Mouse (Mus musculus) limb, embryonic 13.5 days (tissue): ENCODE results near the gene Abca13. TPM values are rescaled to one million over a fixed set of nuclear protein-coding genes. Genes with fewer than 3 reads are reported as not detected.

ENCODE experiments used
- ATAC-seq: fragments of 200-750 bp; cut with Nextera tagmentation; 2 replicates; pipeline ENCODE4 v1.8.0; 2017; ENCODE audit warnings: low read depth, moderate number of reproducible peaks, moderate TSS enrichment; ENCODE audit not compliant: low FRiP score
- H3K27ac ChIP-seq: fragments of 300-500 bp; sonication (generic); 2 replicates; pipeline ENCODE4 v1.5.1; 2015; ENCODE audit warnings: inconsistent platforms, mild to moderate bottlenecking, moderate library complexity
- H3K27me3 ChIP-seq: fragments of 300-500 bp; sonication (generic); 2 replicates; pipeline ENCODE4 v1.6.1; 2015; ENCODE audit warnings: mild to moderate bottlenecking, inconsistent platforms
- H3K36me3 ChIP-seq: fragments of 300-500 bp; sonication (generic); 2 replicates; pipeline ENCODE4 v1.6.1; 2015; ENCODE audit warnings: inconsistent platforms, mild to moderate bottlenecking, moderate library complexity
- H3K4me1 ChIP-seq: fragments of 300-500 bp; sonication (generic); 2 replicates; pipeline ENCODE4 v1.6.1; 2015; ENCODE audit warnings: inconsistent platforms
- H3K4me2 ChIP-seq: fragments of 300-500 bp; sonication (generic); replicated peaks from 2 replicates; pipeline ENCODE4 v1.6.1; 2015; ENCODE audit warnings: inconsistent platforms, mild to moderate bottlenecking, moderate library complexity
- H3K4me3 ChIP-seq: fragments of 300-500 bp; sonication (generic); 2 replicates; pipeline ENCODE4 v1.5.1; 2015; ENCODE audit warnings: moderate library complexity, mild to moderate bottlenecking, inconsistent platforms
- H3K9ac ChIP-seq: fragments of 300-500 bp; sonication (generic); 2 replicates; pipeline ENCODE4 v1.6.1; 2015; ENCODE audit warnings: mild to moderate bottlenecking, inconsistent platforms
- H3K9me3 ChIP-seq: fragments of 300-500 bp; sonication (generic); 2 replicates; pipeline ENCODE4 v1.6.1; 2016; ENCODE audit warnings: inconsistent platforms
- whole genome bisulfite sequencing: fragments of 180-500 bp; shearing (Covaris S2); methylation state at CpG from one replicate; pipeline ENCODE4 v1.1.7; 2015; 5-methylcytosine and 5-hydroxymethylcytosine counted together
- polyA plus RNA-seq: library from polyadenylated mRNA; unstranded; fragments of >200 nt; fragmentation: Nextera tagmentation; extraction: Ambion mirVana; gene quantifications from 2 replicates; pipeline ENCODE4 v1.2.1, GENCODE M21; 2015

Gene Abca13
- polyA plus RNA-seq, 1 experiment from 2014 or later: 0.03 TPM

DNA sequence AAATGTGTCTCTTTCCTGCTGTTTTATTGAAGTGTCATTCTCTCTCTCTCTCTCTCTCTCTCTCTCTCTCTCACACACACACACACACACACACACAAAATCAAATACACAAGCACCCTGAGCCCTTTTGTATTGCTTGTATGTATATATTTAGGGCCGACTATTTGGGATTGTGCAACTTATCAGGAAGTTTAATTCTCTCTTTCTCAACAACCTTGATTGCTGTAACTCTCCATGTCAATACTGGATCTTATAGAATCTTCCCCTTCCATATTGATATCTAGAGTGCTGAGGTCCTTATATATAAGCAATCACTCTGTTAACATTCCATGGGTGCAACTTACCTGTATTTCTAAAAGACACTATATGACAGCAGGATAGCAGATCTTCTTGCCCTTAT lies 433.0 kb downstream of the Abca13 start:
- WGBS: 85% methylated on average over 1 of the region's 1 CpGs
- H3K9me3 ChIP-seq: no peaks in the 10 kb centered on the region
- no peak for ATAC-seq

DNA sequence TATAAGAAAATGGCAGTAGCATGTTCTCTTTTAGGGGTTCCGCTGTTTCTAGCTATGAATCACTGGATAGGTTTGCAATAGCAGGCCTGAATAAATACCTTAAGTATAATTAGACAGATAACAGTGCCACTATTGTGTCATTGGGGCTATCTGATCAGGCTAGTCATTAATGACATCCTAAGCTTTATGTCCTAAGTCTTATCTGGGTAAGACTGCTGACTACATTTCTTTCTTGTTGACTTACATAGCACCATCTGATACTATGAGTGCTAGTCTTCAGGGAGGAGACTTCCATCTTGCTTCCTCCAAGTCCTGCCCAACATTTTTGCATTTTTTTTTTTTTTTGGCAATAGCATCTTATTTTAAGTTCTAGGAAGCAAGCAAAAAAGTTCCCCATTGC lies 434.1 kb downstream of the Abca13 start:
- no peaks in the 10 kb centered on the region for H3K9me3 ChIP-seq
- no peak overlapping the region for H3K4me2 ChIP-seq
- H3K9ac ChIP-seq: no peak overlapping the region
- WGBS: 92% methylated on average over 1 of the region's 1 CpGs
- no peaks in the 10 kb centered on the region for H3K4me1 ChIP-seq
- no peak overlapping the region for H3K4me3 ChIP-seq
- no peak overlapping the region for H3K27ac ChIP-seq
- H3K27me3 ChIP-seq: no peaks in the 10 kb centered on the region
- H3K36me3 ChIP-seq: no peaks in the 10 kb centered on the region
- no peak for ATAC-seq

More for the DNA sequence above, 433.0 kb downstream of the Abca13 start:
- Histone ChIP-seq H3K36me3 (no peaks in the 10 kb centered on the region), H3K4me3 (no peak overlapping the region), H3K9ac (no peak overlapping the region), H3K4me2 (no peak overlapping the region), H3K27ac (no peak overlapping the region), H3K4me1 (no peaks in the 10 kb centered on the region), H3K27me3 (no peaks in the 10 kb centered on the region)

DNA sequence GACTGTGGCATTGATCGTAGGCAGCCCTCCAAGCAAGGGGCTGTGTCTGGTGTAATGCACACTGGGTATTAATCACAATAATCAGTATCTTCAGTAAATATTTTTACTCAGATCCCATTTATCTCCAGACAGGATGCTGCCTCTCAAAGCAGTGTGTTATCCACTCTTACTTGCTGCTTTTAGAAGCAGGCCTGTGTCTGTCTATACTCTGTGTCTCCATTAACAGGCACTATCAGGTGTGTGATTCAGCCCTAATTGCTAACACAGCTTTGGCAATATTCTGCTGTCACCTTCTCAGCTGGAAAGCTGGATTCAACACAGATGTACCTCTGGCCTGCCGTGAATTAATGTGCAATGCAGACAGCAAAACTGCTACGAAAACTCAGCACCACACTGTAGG lies 455.5 kb downstream of the Abca13 start:
- no peaks in the 10 kb centered on the region for H3K4me1 ChIP-seq
- ATAC-seq: no peak
- WGBS: 62% methylated on average over 3 of the region's 3 CpGs

DNA sequence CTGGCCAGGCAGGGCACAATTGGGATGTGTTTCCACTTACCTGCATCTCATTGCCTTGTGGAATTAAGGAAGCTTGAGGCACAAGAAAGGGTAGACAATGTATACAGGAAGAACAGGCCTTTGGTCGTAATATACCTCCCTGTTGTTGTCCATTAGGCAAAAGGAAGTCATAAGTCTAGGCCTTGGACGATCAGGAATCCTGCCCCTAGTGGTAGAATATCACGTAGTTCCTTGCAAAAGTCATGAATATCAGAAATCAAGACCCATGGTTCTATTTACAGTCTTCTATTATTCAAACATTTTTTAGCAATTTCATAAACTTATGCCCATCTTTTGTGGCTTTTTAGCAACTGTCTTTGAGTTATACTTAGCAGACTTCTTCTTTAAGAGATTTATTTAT lies 456.2 kb downstream of the Abca13 start:
- WGBS: 58% methylated on average over 3 of the region's 3 CpGs
- Histone ChIP-seq H3K27ac (no peak overlapping the region), H3K36me3 (no peaks in the 10 kb centered on the region), H3K27me3 (no peaks in the 10 kb centered on the region), H3K4me1 (no peaks in the 10 kb centered on the region), H3K9me3 (no peaks in the 10 kb centered on the region), H3K4me2 (no peak overlapping the region), H3K4me3 (no peak overlapping the region), H3K9ac (no peak overlapping the region)
- no peak for ATAC-seq

More for the DNA sequence above, 455.5 kb downstream of the Abca13 start:
- Histone ChIP-seq H3K9me3 (no peaks in the 10 kb centered on the region), H3K9ac (no peak overlapping the region), H3K4me3 (no peak overlapping the region), H3K27ac (no peak overlapping the region), H3K27me3 (no peaks in the 10 kb centered on the region), H3K36me3 (no peaks in the 10 kb centered on the region), H3K4me2 (no peak overlapping the region)

DNA sequence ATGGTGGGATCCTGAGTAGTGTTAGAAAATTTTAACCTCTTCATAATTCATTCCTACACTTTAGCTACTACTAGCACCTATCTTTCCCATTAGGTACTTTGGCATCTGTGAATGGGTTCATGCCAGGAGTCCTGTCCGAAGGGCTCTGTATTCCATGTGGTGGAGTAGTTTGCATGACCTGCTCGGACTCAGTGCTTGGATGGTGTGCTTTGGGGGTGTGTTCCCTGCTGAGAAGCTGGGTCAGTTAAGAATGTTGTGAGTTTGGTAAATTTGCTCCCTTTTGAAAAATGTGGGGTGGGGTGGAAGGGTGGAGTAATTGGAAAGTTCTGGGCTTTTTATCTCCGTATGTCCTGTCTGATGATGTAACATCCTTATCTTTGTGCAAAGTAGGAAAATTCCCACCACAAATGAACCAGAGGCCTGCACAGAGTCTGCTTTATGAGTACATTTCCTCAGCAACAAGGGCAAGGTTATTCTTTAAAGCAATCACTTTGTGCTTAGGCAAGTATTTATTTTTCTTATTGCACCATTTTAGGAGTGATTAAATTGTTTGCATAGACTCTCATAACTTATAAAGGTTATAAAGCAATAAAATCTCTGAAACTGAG lies 475.0 kb downstream of the Abca13 start:
- no peak for ATAC-seq

DNA sequence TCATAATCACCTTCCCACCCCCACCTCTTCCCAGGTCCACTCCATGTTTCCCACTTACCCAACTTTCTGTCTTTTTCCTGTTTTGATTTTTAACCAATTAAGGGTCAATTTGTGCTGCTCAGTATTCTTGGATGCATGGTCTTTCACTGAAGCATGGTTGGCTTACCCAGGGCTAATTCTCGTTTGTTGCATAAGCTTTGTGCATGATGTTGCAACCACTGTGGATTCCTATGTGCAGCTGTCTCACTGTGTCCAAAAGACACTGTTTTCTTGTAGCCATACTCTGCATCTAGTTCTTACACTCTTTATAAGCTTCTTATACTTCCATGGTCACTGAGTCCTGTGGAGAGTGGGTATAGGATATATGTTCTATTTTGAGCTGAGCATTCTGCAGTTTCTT lies 477.7 kb downstream of the Abca13 start:
- Histone ChIP-seq H3K36me3 (no peaks in the 10 kb centered on the region), H3K4me3 (no peak overlapping the region), H3K4me2 (no peak overlapping the region), H3K27ac (no peak overlapping the region), H3K9me3 (no peaks in the 10 kb centered on the region), H3K9ac (no peak overlapping the region), H3K27me3 (no peaks in the 10 kb centered on the region), H3K4me1 (no peaks in the 10 kb centered on the region)
- ATAC-seq: no peak
- WGBS: 60% methylated on average over 1 of the region's 1 CpGs

More for the DNA sequence above, 475.0 kb downstream of the Abca13 start:
- Histone ChIP-seq H3K9me3 (no peaks in the 10 kb centered on the region), H3K36me3 (no peaks in the 10 kb centered on the region), H3K4me2 (no peak overlapping the region), H3K9ac (no peak overlapping the region), H3K27me3 (no peaks in the 10 kb centered on the region), H3K4me3 (no peak overlapping the region), H3K4me1 (no peaks in the 10 kb centered on the region), H3K27ac (no peak overlapping the region)
- WGBS: 78% methylated on average over 3 of the region's 3 CpGs

DNA sequence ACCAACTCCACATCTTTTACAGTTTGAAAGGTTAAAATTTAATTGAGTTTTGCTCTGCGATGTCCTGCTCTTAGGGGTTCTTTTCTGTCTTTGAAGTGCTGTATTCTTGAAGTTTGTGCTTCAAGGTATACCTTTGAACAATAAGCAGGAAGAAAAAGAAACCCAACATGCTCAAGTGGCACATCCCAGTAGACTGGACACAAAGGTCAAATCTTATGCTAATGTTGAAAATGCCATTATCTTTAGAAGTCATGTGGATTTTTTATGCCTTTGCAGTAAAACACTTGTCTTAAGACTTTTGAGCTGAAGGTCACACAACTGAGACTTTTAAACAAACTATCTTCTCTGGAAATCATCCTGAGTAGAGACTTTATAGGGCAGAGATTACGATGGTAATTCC lies 493.2 kb downstream of the Abca13 start:
- no peaks in the 10 kb centered on the region for H3K4me1 ChIP-seq
- H3K9me3 ChIP-seq: no peaks in the 10 kb centered on the region
- WGBS: 88% methylated on average over 2 of the region's 2 CpGs
- H3K27ac ChIP-seq: no peak overlapping the region
- H3K36me3 ChIP-seq: no peaks in the 10 kb centered on the region
- H3K4me3 ChIP-seq: no peak overlapping the region
- H3K4me2 ChIP-seq: no peak overlapping the region
- ATAC-seq: no peak
- no peak overlapping the region for H3K9ac ChIP-seq
- no peaks in the 10 kb centered on the region for H3K27me3 ChIP-seq

DNA sequence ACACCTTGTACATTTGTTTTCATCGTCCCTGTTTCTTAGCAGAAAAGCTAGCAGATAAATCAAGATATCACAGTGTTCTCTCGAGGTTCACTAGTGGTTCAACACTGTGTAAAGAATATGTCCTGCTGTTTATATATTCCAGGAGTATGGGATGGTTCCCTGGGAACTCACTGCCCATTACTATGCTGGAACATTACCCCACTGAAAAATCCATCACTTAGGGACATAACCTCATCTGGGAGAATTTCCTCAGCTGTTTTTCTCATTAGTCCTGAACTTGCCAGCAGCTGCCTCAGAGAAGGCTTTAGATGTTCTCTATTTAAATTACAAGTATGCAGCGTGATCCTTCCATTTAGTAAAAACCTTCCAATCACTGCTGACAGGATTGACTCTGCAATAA lies 513.4 kb downstream of the Abca13 start:
- Histone ChIP-seq H3K27me3 (no peaks in the 10 kb centered on the region), H3K27ac (no peak overlapping the region), H3K4me3 (no peak overlapping the region), H3K4me2 (no peak overlapping the region), H3K36me3 (no peaks in the 10 kb centered on the region), H3K4me1 (no peaks in the 10 kb centered on the region), H3K9ac (no peak overlapping the region), H3K9me3 (no peaks in the 10 kb centered on the region)
- WGBS: 45% methylated on average over 3 of the region's 3 CpGs
- ATAC-seq: peak; percentile 76

DNA sequence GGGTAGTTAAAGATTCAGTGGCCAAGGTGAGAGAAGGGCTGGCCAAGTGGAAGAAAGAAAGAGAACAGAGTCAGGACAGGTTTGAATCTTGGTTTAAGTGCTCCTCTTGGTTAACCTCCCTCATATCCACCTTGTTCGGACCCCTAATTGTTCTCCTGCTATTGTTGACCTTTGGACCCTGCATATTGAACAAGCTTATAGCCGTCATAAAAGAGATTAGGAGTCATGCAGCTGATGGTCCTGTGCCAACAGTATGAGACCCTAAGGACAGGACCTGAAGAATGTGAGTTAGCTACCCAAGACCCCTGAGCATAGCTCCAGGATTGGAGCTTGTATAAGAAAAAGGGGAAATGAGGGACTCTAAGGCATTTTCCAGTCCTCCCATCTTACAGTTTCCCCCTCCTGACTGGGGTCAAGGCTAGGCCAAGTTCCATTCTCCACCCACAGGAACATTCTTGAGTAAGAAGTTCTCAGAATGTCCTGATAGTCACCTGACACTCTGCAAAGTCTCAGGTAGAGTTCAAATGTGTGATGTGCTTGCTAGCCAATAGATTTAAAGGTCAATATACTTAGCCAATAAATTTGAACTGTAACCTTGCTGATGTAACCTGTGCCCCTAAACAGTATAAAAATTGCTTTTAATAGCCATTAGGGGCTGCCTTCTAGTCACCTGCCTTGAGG lies 536.2 kb downstream of the Abca13 start:
- H3K9me3 ChIP-seq: no peaks in the 10 kb centered on the region
- no peak for ATAC-seq
- H3K4me2 ChIP-seq: no peak overlapping the region
- H3K27ac ChIP-seq: no peak overlapping the region
- no peaks in the 10 kb centered on the region for H3K27me3 ChIP-seq
- H3K9ac ChIP-seq: no peak overlapping the region
- 47% methylated on average over 2 of the region's 2 CpGs for WGBS
- H3K4me3 ChIP-seq: no peak overlapping the region
- H3K4me1 ChIP-seq: no peaks in the 10 kb centered on the region
- H3K36me3 ChIP-seq: no peaks in the 10 kb centered on the region

DNA sequence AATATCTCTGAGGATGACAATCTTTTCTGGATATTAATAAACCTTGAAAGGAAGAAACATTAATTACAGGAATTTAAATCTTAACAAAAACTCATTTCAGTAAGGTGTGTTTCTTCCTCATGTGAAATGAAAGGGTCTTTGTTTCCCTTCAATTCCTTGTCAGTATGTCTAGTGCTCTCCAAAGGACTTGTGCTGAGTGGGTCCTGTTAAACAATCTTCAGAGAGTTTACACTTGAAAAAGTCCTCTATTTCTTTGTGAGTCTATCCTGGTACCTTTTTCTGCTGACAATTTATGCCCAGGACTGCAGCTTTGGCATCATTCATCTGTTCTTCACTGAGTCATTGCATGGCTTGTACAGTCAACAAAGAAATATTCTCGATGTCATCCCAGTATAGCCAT lies 539.6 kb downstream of the Abca13 start:
- Histone ChIP-seq H3K4me1 (no peaks in the 10 kb centered on the region), H3K27ac (no peak overlapping the region), H3K9me3 (no peaks in the 10 kb centered on the region), H3K4me2 (no peak overlapping the region), H3K4me3 (no peak overlapping the region), H3K36me3 (no peaks in the 10 kb centered on the region), H3K9ac (no peak overlapping the region), H3K27me3 (no peaks in the 10 kb centered on the region)
- no peak for ATAC-seq
- 86% methylated on average over 1 of the region's 1 CpGs for WGBS

Other genes with a start within 250 kb of the Abca13 start
- gene Pkd1l1, start 218.7 kb upstream of the Abca13 start, polyA plus RNA-seq: 0.04 and 0.11 TPM in 2 replicates
- gene Hus1, start 180.8 kb upstream of the Abca13 start, polyA plus RNA-seq: 14.1 and 15.9 TPM in 2 replicates
- 0.17 and 0.26 TPM in 2 replicates for gene Gm11992, start 143.3 kb upstream of the Abca13 start, polyA plus RNA-seq
- gene Sun3, start 143.0 kb upstream of the Abca13 start, polyA plus RNA-seq: not detected in 2 replicates
- gene Upp1, start 73.8 kb upstream of the Abca13 start, polyA plus RNA-seq: 3.6 and 4.8 TPM in 2 replicates